Mouse (Mus musculus): ENCODE data around the gene Creld1. TPM values are rescaled to one million over a fixed set of nuclear protein-coding genes. Genes with fewer than 3 reads are reported as not detected.

The Creld1 gene
- polyA plus RNA-seq, 1 experiment = 27.5 TPM

- peak overlapping the region; percentile 65; the same call in 1 of the 2 replicates for H3K27ac ChIP-seq (ENCODE audit: insufficient read depth, low read length)
- no peak for TF ChIP-seq CTCF (IDR thresholded peaks at IDR 0.05; ENCODE audit: borderline replicate concordance, insufficient read depth, low read length)
- no peak for TF ChIP-seq POLR2A (IDR thresholded peaks at IDR 0.05; ENCODE audit: low read depth, low read length)
- H3K4me3 ChIP-seq (ENCODE audit: insufficient read depth, low read length) = no peak overlapping the region
- H3K4me1 ChIP-seq (ENCODE audit: control insufficient read depth, insufficient read depth, low read length) = peaks cover 6% of the 10 kb centered on the region
These were observed 2.3 kb upstream of the Creld1 start for GRCm38 (mm10) chr6:113480555-113481373.

GRCm38 (mm10) chr6:113482477-113483099, 509 bp upstream of the Creld1 start:
- Histone ChIP-seq H3K27ac (ENCODE audit: insufficient read depth, low read length) (no peak overlapping the region), H3K4me3 (ENCODE audit: insufficient read depth, low read length) (peak overlapping the region; percentile 43), H3K4me1 (ENCODE audit: control insufficient read depth, insufficient read depth, low read length) (peaks cover 16% of the 10 kb centered on the region)
- 0 out of 2 replicates have a peak, but pooled peaks have one; percentile 7 for TF ChIP-seq CTCF (IDR thresholded peaks at IDR 0.05; ENCODE audit: borderline replicate concordance, insufficient read depth, low read length)
- TF ChIP-seq POLR2A (IDR thresholded peaks at IDR 0.05; ENCODE audit: low read depth, low read length) = no peak

GRCm38 (mm10) chr6:113483729-113484128, 632 bp downstream of the Creld1 start:
- Histone ChIP-seq H3K27ac (ENCODE audit: insufficient read depth, low read length) (peak overlapping the region; percentile 70), H3K4me1 (ENCODE audit: control insufficient read depth, insufficient read depth, low read length) (peaks cover 18% of the 10 kb centered on the region), H3K4me3 (ENCODE audit: insufficient read depth, low read length) (peak overlapping the region; percentile 71)
- TF ChIP-seq POLR2A (IDR thresholded peaks at IDR 0.05; ENCODE audit: low read depth, low read length) (no peak), CTCF (IDR thresholded peaks at IDR 0.05; ENCODE audit: borderline replicate concordance, insufficient read depth, low read length) (no peak)

- peak overlapping the region; percentile 84 for H3K27ac ChIP-seq (ENCODE audit: insufficient read depth, low read length)
- peaks cover 11% of the 10 kb centered on the region for H3K4me1 ChIP-seq (ENCODE audit: control insufficient read depth, insufficient read depth, low read length)
- TF ChIP-seq CTCF (IDR thresholded peaks at IDR 0.05; ENCODE audit: borderline replicate concordance, insufficient read depth, low read length) = no peak
- no peak for TF ChIP-seq POLR2A (IDR thresholded peaks at IDR 0.05; ENCODE audit: low read depth, low read length)
- H3K4me3 ChIP-seq (ENCODE audit: insufficient read depth, low read length) = no peak overlapping the region
These were observed 4.1 kb downstream of the Creld1 start for GRCm38 (mm10) chr6:113487125-113487576.

- TF ChIP-seq CTCF (IDR thresholded peaks at IDR 0.05; ENCODE audit: borderline replicate concordance, insufficient read depth, low read length) = no peak
- Histone ChIP-seq H3K4me1 (ENCODE audit: control insufficient read depth, insufficient read depth, low read length) (peaks cover 11% of the 10 kb centered on the region), H3K4me3 (ENCODE audit: insufficient read depth, low read length) (no peak overlapping the region), H3K27ac (ENCODE audit: insufficient read depth, low read length) (no peak overlapping the region)
These were observed 6.3 kb downstream of the Creld1 start for GRCm38 (mm10) chr6:113489410-113489809.

GRCm38 (mm10) chr6:113492101-113492864, 9.2 kb downstream of the Creld1 start:
- Histone ChIP-seq H3K27ac (ENCODE audit: insufficient read depth, low read length) (no peak overlapping the region), H3K4me1 (ENCODE audit: control insufficient read depth, insufficient read depth, low read length) (peaks cover 4% of the 10 kb centered on the region), H3K4me3 (ENCODE audit: insufficient read depth, low read length) (no peak overlapping the region)
- TF ChIP-seq CTCF (IDR thresholded peaks at IDR 0.05; ENCODE audit: borderline replicate concordance, insufficient read depth, low read length) = no peak
- TF ChIP-seq POLR2A (IDR thresholded peaks at IDR 0.05; ENCODE audit: low read depth, low read length) = no peak

GRCm38 (mm10) chr6:113494258-113494788, 11.2 kb downstream of the Creld1 start:
- 0 out of 2 replicates have a peak, but pooled peaks have one; percentile 40 for TF ChIP-seq POLR2A (IDR thresholded peaks at IDR 0.05; ENCODE audit: low read depth, low read length)
- TF ChIP-seq CTCF (IDR thresholded peaks at IDR 0.05; ENCODE audit: borderline replicate concordance, insufficient read depth, low read length) = peak; percentile 77
- Histone ChIP-seq H3K4me3 (ENCODE audit: insufficient read depth, low read length) (peak overlapping the region; percentile 6; the same call in 1 of the 2 replicates), H3K27ac (ENCODE audit: insufficient read depth, low read length) (no peak overlapping the region), H3K4me1 (ENCODE audit: control insufficient read depth, insufficient read depth, low read length) (no peaks in the 10 kb centered on the region)

- Histone ChIP-seq H3K4me3 (ENCODE audit: insufficient read depth, low read length) (no peak overlapping the region), H3K4me1 (ENCODE audit: control insufficient read depth, insufficient read depth, low read length) (no peaks in the 10 kb centered on the region), H3K27ac (ENCODE audit: insufficient read depth, low read length) (no peak overlapping the region)
- TF ChIP-seq CTCF (IDR thresholded peaks at IDR 0.05; ENCODE audit: borderline replicate concordance, insufficient read depth, low read length) = no peak
- no peak for TF ChIP-seq POLR2A (IDR thresholded peaks at IDR 0.05; ENCODE audit: low read depth, low read length)
These were observed 12.1 kb downstream of the Creld1 start for GRCm38 (mm10) chr6:113495071-113495675.

- no peak overlapping the region for H3K4me3 ChIP-seq (ENCODE audit: insufficient read depth, low read length)
- no peak overlapping the region for H3K27ac ChIP-seq (ENCODE audit: insufficient read depth, low read length)
- H3K4me1 ChIP-seq (ENCODE audit: control insufficient read depth, insufficient read depth, low read length) = no peaks in the 10 kb centered on the region
- TF ChIP-seq CTCF (IDR thresholded peaks at IDR 0.05; ENCODE audit: borderline replicate concordance, insufficient read depth, low read length) (no peak), POLR2A (IDR thresholded peaks at IDR 0.05; ENCODE audit: low read depth, low read length) (no peak)
These were observed 16.2 kb downstream of the Creld1 start for GRCm38 (mm10) chr6:113499346-113499745.
